Mouse (Mus musculus): Measurements from ENCODE around the gene Mkrn2.
A peak's percentile ranks its signal among the peaks of the same experiment; 100 is the strongest.

Gene Mkrn2

GRCm38 (mm10) chr6:115601715-115602523 is at the start of gene Mkrn2:
Gene Mkrn2, plus strand, starts transcription at chr6:115601902.
- DNase-seq (ENCODE audit: low spot score in 2 of 2) = peak; percentile 82 to 88

- DNase-seq (ENCODE audit: low spot score in 2 of 2) = no peak
Observed at GRCm38 (mm10) chr6:115555485-115555884, 46.2 kb upstream of the Mkrn2 start.

GRCm38 (mm10) chr6:115558176-115558575 is 43.5 kb upstream of the Mkrn2 start:
- DNase-seq (ENCODE audit: low spot score in 2 of 2) = no peak

- no peak for DNase-seq (ENCODE audit: low spot score in 2 of 2)
Observed at GRCm38 (mm10) chr6:115559651-115560632, 41.8 kb upstream of the Mkrn2 start.

- DNase-seq (ENCODE audit: low spot score in 2 of 2) = no peak
Observed at GRCm38 (mm10) chr6:115565479-115566045, 36.1 kb upstream of the Mkrn2 start.

- DNase-seq (ENCODE audit: low spot score in 2 of 2) = no peak
Observed at GRCm38 (mm10) chr6:115574171-115574570, 27.5 kb upstream of the Mkrn2 start.

- DNase-seq (ENCODE audit: low spot score in 2 of 2) = no peak
Observed at GRCm38 (mm10) chr6:115577407-115577806, 24.3 kb upstream of the Mkrn2 start.

GRCm38 (mm10) chr6:115577941-115578340 is 23.8 kb upstream of the Mkrn2 start:
- no peak for DNase-seq (ENCODE audit: low spot score in 2 of 2)

GRCm38 (mm10) chr6:115580810-115581209 is 20.9 kb upstream of the Mkrn2 start:
- DNase-seq (ENCODE audit: low spot score in 2 of 2) = no peak

- DNase-seq (ENCODE audit: low spot score in 2 of 2) = no peak
Observed at GRCm38 (mm10) chr6:115582328-115583115, 19.2 kb upstream of the Mkrn2 start.

- DNase-seq (ENCODE audit: low spot score in 2 of 2) = peak in 1 of 2 experiments; percentile 7
Observed at GRCm38 (mm10) chr6:115583430-115584125, 18.1 kb upstream of the Mkrn2 start.

- no peak for DNase-seq (ENCODE audit: low spot score in 2 of 2)
Observed at GRCm38 (mm10) chr6:115584176-115584575, 17.5 kb upstream of the Mkrn2 start.

GRCm38 (mm10) chr6:115586321-115586720 is 15.4 kb upstream of the Mkrn2 start:
- no peak for DNase-seq (ENCODE audit: low spot score in 2 of 2)

- DNase-seq (ENCODE audit: low spot score in 2 of 2) = no peak
Observed at GRCm38 (mm10) chr6:115591692-115592359, 9.9 kb upstream of the Mkrn2 start.

GRCm38 (mm10) chr6:115592458-115592857 is 9.2 kb upstream of the Mkrn2 start, which contains the start of gene Mkrn2os:
Gene Mkrn2os, minus strand, starts transcription at chr6:115592576.
- no peak for DNase-seq (ENCODE audit: low spot score in 2 of 2)

- DNase-seq (ENCODE audit: low spot score in 2 of 2) = no peak
Observed at GRCm38 (mm10) chr6:115593252-115593651, 8.4 kb upstream of the Mkrn2 start.

GRCm38 (mm10) chr6:115594463-115594862 is 7.2 kb upstream of the Mkrn2 start:
- peak in 1 of 2 experiments; percentile 19 for DNase-seq (ENCODE audit: low spot score in 2 of 2)

- no peak for DNase-seq (ENCODE audit: low spot score in 2 of 2)
Observed at GRCm38 (mm10) chr6:115595667-115596066, 6.0 kb upstream of the Mkrn2 start.

GRCm38 (mm10) chr6:115601322-115601714 is 384 bp upstream of the Mkrn2 start:
- peak in 1 of 2 experiments; percentile 33 for DNase-seq (ENCODE audit: low spot score in 2 of 2)

GRCm38 (mm10) chr6:115606461-115606860 is 4.8 kb downstream of the Mkrn2 start:
- no peak for DNase-seq (ENCODE audit: low spot score in 2 of 2)
